Mouse (Mus musculus): ENCODE data around the gene Eapp. TPM values are rescaled to one million over a fixed set of nuclear protein-coding genes. Genes with fewer than 3 reads are reported as not detected.

Eapp gene
- total RNA-seq, 2 experiments from 2014 or later: 25.7 to 28.3 TPM

DNA sequence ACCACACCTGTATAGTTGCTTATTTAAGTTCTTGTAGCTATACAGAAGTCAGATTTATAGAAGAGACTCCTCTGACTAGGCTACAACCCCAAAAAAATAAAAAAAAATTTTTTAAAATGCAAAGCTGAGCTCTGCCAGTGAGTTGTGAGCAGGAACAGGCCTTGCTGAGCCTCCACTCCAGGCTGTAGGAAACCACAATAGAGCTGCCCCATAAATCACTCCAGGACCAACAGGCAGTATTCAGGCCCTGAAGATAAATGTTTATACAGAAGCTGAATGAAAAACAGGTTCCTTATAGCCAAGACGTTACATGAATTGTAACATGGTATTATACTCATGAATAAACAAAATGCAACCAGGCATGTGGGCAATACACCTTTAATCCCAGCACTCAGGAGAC lies 44.5 kb downstream of the Eapp start:
- DNase-seq (ENCODE audit: low spot score): no peak
- intact Hi-C loops (cut with DNase I): no loop called here

DNA sequence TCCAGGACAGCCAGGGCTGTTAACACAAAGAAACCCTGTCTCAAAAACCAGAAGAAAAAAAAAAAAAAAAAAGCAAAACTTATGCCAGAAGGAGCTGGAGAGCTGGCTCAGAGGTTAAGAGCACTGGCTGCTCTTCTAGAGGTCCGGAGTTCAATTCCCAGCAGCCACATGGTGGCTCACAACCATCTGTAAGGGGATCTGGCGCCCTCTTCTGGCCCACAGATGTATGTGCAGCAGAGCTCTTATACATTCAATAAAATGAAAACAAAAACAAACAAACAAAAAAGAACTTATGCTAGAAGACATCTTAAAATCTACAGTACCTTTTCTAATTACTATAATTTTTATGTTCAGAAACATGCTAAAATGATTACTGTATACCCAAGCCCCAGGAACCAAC lies 50.8 kb downstream of the Eapp start:
- DNase-seq (ENCODE audit: low spot score): no peak
- intact Hi-C loops (cut with DNase I): no loop called here

DNA sequence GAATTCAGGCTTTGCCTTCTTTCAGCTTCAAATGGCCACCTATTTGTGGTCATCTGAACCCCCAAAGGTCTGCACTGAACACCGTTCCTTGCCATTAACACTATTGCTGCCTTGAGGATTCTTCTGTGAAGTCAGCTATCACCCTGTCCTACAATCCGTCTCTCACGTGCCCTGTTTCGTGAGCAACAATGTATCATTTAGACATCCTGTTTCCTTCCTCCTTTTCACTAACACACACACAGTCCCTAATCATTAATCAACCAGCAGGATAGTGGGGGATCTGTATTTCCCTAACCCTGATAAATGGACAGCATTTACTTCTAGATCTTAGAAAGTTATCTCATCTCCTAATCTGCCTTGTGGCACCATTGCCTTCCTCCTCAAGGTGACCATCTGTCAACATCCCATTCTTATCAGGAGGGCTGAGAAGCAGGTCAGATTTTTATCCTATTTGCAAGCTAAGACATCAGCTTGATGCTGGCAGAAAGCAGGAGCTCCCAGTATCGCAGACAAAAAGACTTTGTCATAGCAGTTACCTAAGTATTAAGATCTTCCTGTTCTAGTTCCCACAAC lies 52.3 kb downstream of the Eapp start:
- intact Hi-C loops (cut with DNase I): no loop called here
- DNase-seq (ENCODE audit: low spot score): no peak

GRCm38 (mm10) chr12:54641374-54641773 lies 54.3 kb downstream of the Eapp start:
- intact Hi-C loops (cut with DNase I): no loop called here
- DNase-seq (ENCODE audit: low spot score): no peak

GRCm38 (mm10) chr12:54640259-54640658 lies 55.4 kb downstream of the Eapp start:
- intact Hi-C loops (cut with DNase I): no loop called here
- DNase-seq (ENCODE audit: low spot score): no peak

DNA sequence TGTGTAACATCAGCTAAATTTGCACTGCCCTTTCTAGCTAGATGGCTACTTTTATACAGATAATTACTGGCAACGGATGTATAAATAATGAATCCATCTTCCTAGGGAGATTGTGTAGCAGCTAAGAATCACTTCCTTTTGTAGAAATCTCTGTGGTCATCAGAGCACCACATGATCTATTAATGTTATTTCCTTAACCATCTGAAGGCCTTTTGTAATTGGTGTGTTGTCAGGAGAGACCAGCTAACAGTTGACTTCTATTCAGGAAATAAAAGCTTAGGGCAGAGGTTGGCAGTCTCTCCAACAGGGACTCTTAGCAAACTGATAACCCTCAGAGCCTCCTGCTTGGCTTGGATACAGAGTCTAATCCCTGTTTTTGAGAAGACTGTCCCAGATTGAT lies 58.7 kb downstream of the Eapp start:
- intact Hi-C loops (cut with DNase I): no loop called here
- DNase-seq (ENCODE audit: low spot score): no peak

- intact Hi-C loops (cut with DNase I): no loop called here
- DNase-seq (ENCODE audit: low spot score): no peak
These were observed 63.6 kb downstream of the Eapp start for GRCm38 (mm10) chr12:54632141-54632540.

GRCm38 (mm10) chr12:54621942-54622341 lies 73.8 kb downstream of the Eapp start:
- intact Hi-C loops (cut with DNase I): no loop called here
- no peak for DNase-seq (ENCODE audit: low spot score)

Small RNAs within 50 kb of the gene (microRNA-seq; reads per million reads assigned to microRNA genes)
- not detected for gene Mir1892

Other genes starting within 250 kb of the Eapp start
- gene Sptssa, start 39.3 kb downstream of the Eapp start, total RNA-seq (2021): 10 to 100 TPM; 34.2 to 35.2 TPM
- gene Snx6, start 99.8 kb upstream of the Eapp start, total RNA-seq (2021): 10 to 100 TPM; 32.3 to 32.8 TPM
- 100 to 1,000 TPM; 364 to 384 TPM for gene Cfl2, start 167.0 kb upstream of the Eapp start, total RNA-seq (2021)